Mouse (Mus musculus) thymus, adult 2 months (tissue): ENCODE data around the gene Tubgcp6. TPM values are rescaled to one million over a fixed set of nuclear protein-coding genes. Genes with fewer than 3 reads are reported as not detected.

Experiments used
- DNase-seq: peaks from one replicate; pipeline ENCODE4 v3.0.0; 2021
- H3K27ac ChIP-seq: fragments of 200-500 bp; 2 replicates; pipeline ENCODE4 v1.5.1; 2012; ENCODE audit warnings: low read length, control low read depth; ENCODE audit not compliant: control insufficient read depth, insufficient read depth
- H3K27me3 ChIP-seq: fragments of 200-500 bp; 2 replicates; pipeline ENCODE4 v1.6.1; 2012; ENCODE audit warnings: mild to moderate bottlenecking, low read length, moderate library complexity, mixed read lengths; ENCODE audit not compliant: control insufficient read depth, insufficient read depth
- H3K36me3 ChIP-seq: fragments of 200-500 bp; 2 replicates; pipeline ENCODE4 v1.6.1; 2012; ENCODE audit warnings: mild to moderate bottlenecking, low read length, moderate library complexity; ENCODE audit not compliant: control insufficient read depth, insufficient read depth
- H3K4me1 ChIP-seq: fragments of 200-500 bp; replicated peaks from 2 replicates; pipeline ENCODE4 v1.6.1; 2012; ENCODE audit warnings: low read length; ENCODE audit not compliant: control insufficient read depth, insufficient read depth
- H3K4me3 ChIP-seq: fragments of 200-500 bp; 2 replicates; pipeline ENCODE4 v1.5.1; 2012; ENCODE audit warnings: mild to moderate bottlenecking, low read length, control low read depth, moderate library complexity; ENCODE audit not compliant: control insufficient read depth, insufficient read depth
- CTCF ChIP-seq: fragments of 200-500 bp; IDR thresholded peaks from 2 replicates; pipeline ENCODE4 v1.5.1; 2012; ENCODE audit warnings: mild to moderate bottlenecking, control low read depth, low read length, moderate library complexity, borderline replicate concordance; ENCODE audit not compliant: control insufficient read depth, poor library complexity, insufficient read depth; ENCODE audit errors: extremely low read depth
- POLR2A ChIP-seq: fragments of 200-500 bp; IDR thresholded peaks from 2 replicates; pipeline ENCODE4 v1.6.1; 2012; ENCODE audit warnings: mild to moderate bottlenecking, low read length, control low read depth, moderate library complexity; ENCODE audit not compliant: control insufficient read depth, poor library complexity, insufficient read depth; ENCODE audit errors: extremely low read depth
- WGBS: fragments of 180-500 bp; shearing (Covaris S2); methylation state at CpG from one replicate; pipeline ENCODE4 v1.1.7; 2018; 5-methylcytosine and 5-hydroxymethylcytosine counted together
- polyA plus RNA-seq: library from polyadenylated mRNA; depleted of rRNA; stranded (reverse); fragments of >200 nt; gene quantifications from 2 replicates; pipeline ENCODE4 v1.2.3, GENCODE M21; 2012

Gene Tubgcp6
- polyA plus RNA-seq, 1 experiment = 97.4 TPM

- no peak for TF ChIP-seq POLR2A
- Histone ChIP-seq H3K4me3 (peak overlapping the region; percentile 89), H3K36me3 (no peaks in the 10 kb centered on the region), H3K27me3 (peaks cover 5% of the 10 kb centered on the region), H3K4me1 (peaks cover 46% of the 10 kb centered on the region), H3K27ac (peak overlapping the region; percentile 20; the same call in 1 of the 2 replicates)
- 14% methylated on average over 25 of the region's 25 CpGs for WGBS
- DNase-seq = peak; percentile 22
Observed at GRCm38 (mm10) chr15:89148496-89149270, 25.8 kb upstream of the Tubgcp6 start.

- H3K4me3 ChIP-seq = no peak overlapping the region
- H3K27me3 ChIP-seq = peaks cover 5% of the 10 kb centered on the region
- H3K4me1 ChIP-seq = peaks cover 46% of the 10 kb centered on the region
Observed at GRCm38 (mm10) chr15:89147895-89148294, 25.0 kb upstream of the Tubgcp6 start.

GRCm38 (mm10) chr15:89147456-89147855, 24.5 kb upstream of the Tubgcp6 start:
- TF ChIP-seq CTCF = no peak
- TF ChIP-seq POLR2A = no peak
- peak; percentile 19 for DNase-seq
- H3K4me1 ChIP-seq = peaks cover 46% of the 10 kb centered on the region
- H3K4me3 ChIP-seq = no peak overlapping the region
- H3K27ac ChIP-seq = no peak overlapping the region
- peaks cover 5% of the 10 kb centered on the region for H3K27me3 ChIP-seq
- 24% methylated on average over 10 of the region's 10 CpGs for WGBS
- H3K36me3 ChIP-seq = no peaks in the 10 kb centered on the region

More at GRCm38 (mm10) chr15:89147895-89148294, 25.0 kb upstream of the Tubgcp6 start:
- 79% methylated on average over 4 of the region's 4 CpGs for WGBS
- no peak for DNase-seq
- H3K27ac ChIP-seq = no peak overlapping the region
- no peaks in the 10 kb centered on the region for H3K36me3 ChIP-seq
- TF ChIP-seq POLR2A (no peak), CTCF (no peak)

GRCm38 (mm10) chr15:89147024-89147423, 24.1 kb upstream of the Tubgcp6 start:
- no peaks in the 10 kb centered on the region for H3K36me3 ChIP-seq
- H3K4me3 ChIP-seq = peak overlapping the region; percentile 36
- H3K27ac ChIP-seq = no peak overlapping the region
- H3K27me3 ChIP-seq = peaks cover 5% of the 10 kb centered on the region
- peak; percentile 77 for DNase-seq
- H3K4me1 ChIP-seq = peaks cover 46% of the 10 kb centered on the region
- 3% methylated on average over 14 of the region's 16 CpGs for WGBS
- TF ChIP-seq CTCF = no peak
- no peak for TF ChIP-seq POLR2A

- H3K36me3 ChIP-seq = no peaks in the 10 kb centered on the region
- no peak for TF ChIP-seq CTCF
- TF ChIP-seq POLR2A = no peak
- H3K4me3 ChIP-seq = peak overlapping the region; percentile 36
- peak; percentile 65 for DNase-seq
- H3K27ac ChIP-seq = no peak overlapping the region
- WGBS = 1% methylated on average over 27 of the region's 27 CpGs
- peaks cover 5% of the 10 kb centered on the region for H3K27me3 ChIP-seq
- H3K4me1 ChIP-seq = peaks cover 46% of the 10 kb centered on the region
Observed at GRCm38 (mm10) chr15:89146537-89146936, 23.6 kb upstream of the Tubgcp6 start.

- peaks cover 7% of the 10 kb centered on the region for H3K27me3 ChIP-seq
- peaks cover 46% of the 10 kb centered on the region for H3K4me1 ChIP-seq
- WGBS = 81% methylated on average over 24 of the region's 24 CpGs
Observed at GRCm38 (mm10) chr15:89145813-89146350, 23.0 kb upstream of the Tubgcp6 start.

More at GRCm38 (mm10) chr15:89145813-89146350, 23.0 kb upstream of the Tubgcp6 start:
- no peak for DNase-seq
- Histone ChIP-seq H3K4me3 (no peak overlapping the region), H3K27ac (no peak overlapping the region), H3K36me3 (no peaks in the 10 kb centered on the region)
- TF ChIP-seq POLR2A (no peak), CTCF (no peak)
